9 mouse cellular contexts compared by ENCODE assay signal in genomic region chr6:77978476-77979240, GRCm38 (mm10). TPM values are rescaled to one million over a fixed set of nuclear protein-coding genes. Genes with fewer than 3 reads are reported as not detected.
DNase-seq lines count a peak whose midpoint lies in the region; ATAC-seq and TF ChIP-seq lines count a peak whose summit lies in the region.
"Had no signal": no experiment of that assay in that cellular context is flagged by ENCODE, and none has a peak within 500 bp of the region (broad histone marks: within the 10 kb centered on the region; RNA-seq: fewer than 3 reads in every experiment).

No protein-coding gene starts in this region.

- H3K27me3 ChIP-seq in heart, embryonic 10.5 days (ENCODE audit: insufficient read depth, poor library complexity, severe bottlenecking), result no peaks in the 10 kb centered on the region; the same call in 1 of the 2 replicates
- peaks cover 24% of the 10 kb centered on the region for H3K27me3 ChIP-seq in E14TG2a.4 (ENCODE audit: insufficient read depth, low read length)
- no peaks in the 10 kb centered on the region for H3K27me3 ChIP-seq in embryonic facial prominence, embryonic 15.5 days
- peaks cover 10% of the 10 kb centered on the region; the same call in 1 of the 2 replicates for H3K27me3 ChIP-seq in limb, embryonic 12.5 days

- no peak overlapping the region for H3K27ac ChIP-seq in heart, embryonic 10.5 days
- H3K27ac ChIP-seq in embryonic facial prominence, embryonic 15.5 days (replicated peaks), result no peak overlapping the region
- H3K27ac ChIP-seq in limb, embryonic 12.5 days, result no peak overlapping the region

- H3K36me3 ChIP-seq in heart, embryonic 10.5 days, result no peaks in the 10 kb centered on the region
- no peaks in the 10 kb centered on the region for H3K36me3 ChIP-seq in E14TG2a.4 (ENCODE audit: insufficient read depth, low read length)
- no peaks in the 10 kb centered on the region for H3K36me3 ChIP-seq in embryonic facial prominence, embryonic 15.5 days
- no peaks in the 10 kb centered on the region for H3K36me3 ChIP-seq in limb, embryonic 12.5 days

- peak overlapping the region; percentile 89 for H3K4me2 ChIP-seq in embryonic facial prominence, embryonic 15.5 days (replicated peaks)
- H3K4me2 ChIP-seq in limb, embryonic 12.5 days, result peak overlapping the region; percentile 91

- peaks cover 12% of the 10 kb centered on the region; the same call in 1 of the 2 replicates for H3K4me1 ChIP-seq in heart, embryonic 10.5 days
- peaks cover 13% of the 10 kb centered on the region; the same call in 1 of the 2 replicates for H3K4me1 ChIP-seq in E14TG2a.4 (replicated peaks; ENCODE audit: low read depth, low read length)
- H3K4me1 ChIP-seq in embryonic facial prominence, embryonic 15.5 days, result peaks cover 12% of the 10 kb centered on the region
- H3K4me1 ChIP-seq in limb, embryonic 12.5 days (replicated peaks), result peaks cover 6% of the 10 kb centered on the region; the same call in 1 of the 2 replicates

- no peak overlapping the region for H3K9ac ChIP-seq in embryonic facial prominence, embryonic 15.5 days
- H3K9ac ChIP-seq in limb, embryonic 12.5 days (replicated peaks), result peak overlapping the region; percentile 58

- DNase-seq in heart, embryonic 10.5 days (ENCODE audit: low spot score), result no peak
- DNase-seq in heart, adult 9 months (ENCODE audit: low spot score in 2 of 2), result no peak
- no peak for DNase-seq in kidney, postnatal 25 days
- DNase-seq in adrenal gland, adult 8-10 months, result no peak

- WGBS in heart, embryonic 10.5 days, result 25% methylated on average over 10 of the region's 10 CpGs
- 17% methylated on average over 10 of the region's 10 CpGs for WGBS in embryonic facial prominence, embryonic 15.5 days
- WGBS in limb, embryonic 12.5 days, result 23% methylated on average over 10 of the region's 10 CpGs

- ATAC-seq in embryonic facial prominence, embryonic 15.5 days (ENCODE audit: insufficient number of reproducible peaks, low FRiP score, low TSS enrichment, low read depth), result no peak
- ATAC-seq in limb, embryonic 12.5 days (ENCODE audit: insufficient number of reproducible peaks, insufficient read depth, low FRiP score, low TSS enrichment, low read depth), result no peak
- no peak for ATAC-seq in CD4-positive, CD25-positive, alpha-beta regulatory T cell, adult 4 months

- no peak for TF ChIP-seq CTCF in E14TG2a.4 (conservative IDR thresholded peaks at IDR 0.05; ENCODE audit: low read length)

- no peaks in the 10 kb centered on the region for H3K9me3 ChIP-seq in heart, embryonic 10.5 days
- no peaks in the 10 kb centered on the region for H3K9me3 ChIP-seq in E14TG2a.4 (ENCODE audit: low read length)
- no peaks in the 10 kb centered on the region for H3K9me3 ChIP-seq in embryonic facial prominence, embryonic 15.5 days (replicated peaks)
- no peaks in the 10 kb centered on the region for H3K9me3 ChIP-seq in limb, embryonic 12.5 days

- peak overlapping the region; percentile 70 for H3K4me3 ChIP-seq in heart, embryonic 10.5 days
- H3K4me3 ChIP-seq in E14TG2a.4 (replicated peaks; ENCODE audit: low read length), result peak overlapping the region; percentile 80
- H3K4me3 ChIP-seq in embryonic facial prominence, embryonic 15.5 days (replicated peaks), result peak overlapping the region; percentile 52
- H3K4me3 ChIP-seq in limb, embryonic 12.5 days (replicated peaks), result peak overlapping the region; percentile 57

RNA-seq across cellular contexts. Expression of gene Ctnna2, which starts 0.8 kb away (rescaled TPM):
- 0.79 and 2.7 TPM in 2 replicates for polyA plus RNA-seq in heart, embryonic 10.5 days (2016; fragmentation: Nextera tagmentation; extraction: Ambion mirVana)
- polyA plus RNA-seq in embryonic facial prominence, embryonic 15.5 days (2015; fragmentation: Nextera tagmentation; extraction: Ambion mirVana), result 4.6 and 4.9 TPM in 2 replicates
- polyA plus RNA-seq in limb, embryonic 12.5 days (2016; fragmentation: Nextera tagmentation; extraction: Ambion mirVana), result 2.0 and 2.6 TPM in 2 replicates
- not detected for polyA plus RNA-seq in CD4-positive, CD25-positive, alpha-beta regulatory T cell, adult 4 months (2017; shearing (Covaris generic))
- 1 to 10 TPM; 2.5 to 5.5 (median 3.8) TPM for total RNA-seq in adrenal gland, adult 8-10 months (2022)
- total RNA-seq: common myeloid progenitor, adult 5-6 weeks had no signal
